Mouse (Mus musculus) hindbrain, embryonic 12.5 days (tissue): Measurements from ENCODE around the gene Csrp1. TPM values are rescaled to one million over a fixed set of nuclear protein-coding genes. Genes with fewer than 3 reads are reported as not detected.

ENCODE experiments used
- polyA plus RNA-seq: library from polyadenylated mRNA; unstranded; fragments of >200 nt; fragmentation: Nextera tagmentation; extraction: Ambion mirVana; gene quantifications from 2 replicates; pipeline ENCODE4 v1.2.1, GENCODE M21; 2016

Gene Csrp1
- polyA plus RNA-seq, 1 experiment from 2014 or later: 47.7 TPM

Other genes with a start within 250 kb of the Csrp1 start
- gene Nav1, start 112.8 kb upstream of the Csrp1 start, polyA plus RNA-seq: 35.9 and 41.0 TPM in 2 replicates
- 18.3 and 19.1 TPM in 2 replicates for gene Phlda3, start 46.1 kb downstream of the Csrp1 start, polyA plus RNA-seq
- 9.5 and 28.5 TPM in 2 replicates for gene Tnni1, start 59.4 kb downstream of the Csrp1 start, polyA plus RNA-seq
- gene Lad1, start 98.5 kb downstream of the Csrp1 start, polyA plus RNA-seq: 1.1 and 3.5 TPM in 2 replicates
- gene Tnnt2, start 116.3 kb downstream of the Csrp1 start, polyA plus RNA-seq: 5.1 and 18.5 TPM in 2 replicates
- gene Pkp1, start 199.1 kb downstream of the Csrp1 start, polyA plus RNA-seq: 0.35 and 0.39 TPM in 2 replicates